Mouse (Mus musculus): ENCODE data around the gene Txlng.

Gene Txlng

DNA sequence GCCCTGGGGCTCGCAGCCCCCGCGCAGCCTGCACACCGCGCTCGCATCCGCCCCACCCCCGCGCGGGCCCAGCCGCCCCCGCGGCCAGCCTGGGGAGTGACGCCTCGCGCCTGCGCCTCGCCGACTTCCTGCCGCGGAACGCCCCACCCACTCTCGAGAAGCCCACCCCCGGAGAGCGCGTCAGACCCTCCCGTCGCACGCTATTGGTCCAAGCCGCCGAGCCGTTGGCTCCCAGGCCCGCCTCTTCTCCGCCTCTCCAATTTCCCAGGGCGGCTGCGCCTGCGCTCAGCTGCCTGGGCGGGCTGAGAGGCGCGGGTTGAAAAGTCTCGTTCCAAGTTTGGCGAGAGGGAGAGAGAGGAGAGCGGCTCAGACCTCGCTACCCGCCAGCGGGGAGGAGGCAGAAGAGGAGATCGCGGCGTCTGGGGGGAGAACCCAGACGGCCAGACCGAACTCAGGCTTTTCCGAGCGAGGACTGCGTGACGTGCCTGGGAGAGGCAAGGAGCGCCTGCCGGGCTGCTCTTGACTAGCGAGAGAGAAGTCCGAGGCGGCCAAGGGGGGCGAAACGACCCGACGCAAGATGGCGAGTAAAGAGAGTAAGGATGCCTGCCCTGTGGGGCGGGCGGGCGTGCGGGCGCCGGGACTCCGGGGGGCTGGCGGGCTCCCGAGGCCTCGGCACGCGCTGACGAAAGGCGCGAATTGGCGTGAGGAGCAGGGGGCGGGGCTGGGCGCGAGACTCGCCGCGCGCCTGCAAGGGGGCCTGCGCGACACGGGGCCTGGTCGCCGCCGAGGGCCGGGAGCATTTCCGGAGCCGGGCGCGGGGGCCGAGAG, 68.9 kb downstream of the Txlng start, which contains the start of gene Rbbp7:
Gene Rbbp7 (plus strand): TSS at position 288 of the 828 bp plus-strand sequence.
- DNase-seq (ENCODE audit: low read depth, low spot score) = peak; percentile 89

DNA sequence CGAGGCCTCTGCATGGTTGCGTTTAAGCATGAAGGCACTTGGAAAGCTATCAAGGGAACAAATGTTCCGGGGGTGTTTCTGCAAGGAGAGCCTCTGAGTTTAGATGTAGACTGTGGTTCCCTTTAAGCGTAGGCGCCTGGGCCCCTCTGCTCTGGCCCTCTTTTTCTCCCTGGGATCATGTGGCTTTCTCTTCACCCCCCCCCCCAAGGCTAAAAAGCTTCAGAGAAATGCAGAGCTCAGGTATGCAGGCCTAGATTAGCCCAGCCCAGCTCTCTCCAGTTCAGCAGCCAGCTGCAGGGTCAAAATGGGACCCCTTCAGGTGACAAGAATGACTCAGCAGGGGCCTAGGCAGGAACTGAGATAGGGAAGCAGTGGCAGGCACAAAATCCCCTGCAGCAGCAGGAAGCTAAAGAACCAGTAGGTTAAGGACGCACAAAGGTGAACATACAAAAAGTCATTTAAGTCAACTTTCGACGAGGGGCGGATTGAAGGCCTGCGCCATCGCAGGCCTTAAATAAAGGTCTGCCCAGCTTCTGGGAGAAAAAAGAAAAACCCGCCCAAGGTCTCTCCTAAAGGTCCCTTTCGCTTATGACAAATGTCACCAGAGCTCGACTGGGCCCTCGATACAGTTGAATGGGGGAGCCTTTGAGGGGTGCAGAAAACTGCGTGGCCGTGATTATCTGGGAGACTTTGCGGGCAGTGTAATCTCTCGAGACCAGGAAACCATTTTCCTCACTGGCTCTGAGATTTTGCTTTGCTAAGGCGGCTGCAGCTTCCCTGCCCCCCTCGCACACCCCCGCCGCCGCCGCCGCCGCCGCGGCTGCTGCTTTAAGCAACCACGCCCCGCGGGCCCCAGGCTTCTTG, 69.8 kb downstream of the Txlng start:
- DNase-seq (ENCODE audit: low read depth, low spot score) = peak; percentile 81

DNA sequence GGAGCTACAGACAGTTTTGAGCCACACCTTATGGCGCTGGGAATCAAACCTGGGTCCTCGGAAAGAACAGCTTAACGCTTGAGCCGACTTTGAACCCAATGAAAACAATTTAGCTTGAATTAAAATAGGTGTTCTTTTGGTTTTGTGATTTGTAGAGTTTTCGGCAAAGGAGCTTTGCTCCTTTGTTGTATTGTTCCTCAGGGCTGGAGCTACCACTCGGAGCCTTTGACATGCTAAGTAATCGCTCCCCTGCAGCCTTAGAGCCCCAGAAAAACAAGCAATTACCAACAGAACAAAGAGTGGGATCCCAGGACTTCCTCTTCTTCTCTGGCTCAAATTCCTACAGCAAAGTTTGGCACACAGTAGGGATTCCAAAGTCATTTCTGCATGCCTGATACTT, 73.2 kb downstream of the Txlng start:
- DNase-seq (ENCODE audit: low read depth, low spot score) = peak; percentile 92

DNA sequence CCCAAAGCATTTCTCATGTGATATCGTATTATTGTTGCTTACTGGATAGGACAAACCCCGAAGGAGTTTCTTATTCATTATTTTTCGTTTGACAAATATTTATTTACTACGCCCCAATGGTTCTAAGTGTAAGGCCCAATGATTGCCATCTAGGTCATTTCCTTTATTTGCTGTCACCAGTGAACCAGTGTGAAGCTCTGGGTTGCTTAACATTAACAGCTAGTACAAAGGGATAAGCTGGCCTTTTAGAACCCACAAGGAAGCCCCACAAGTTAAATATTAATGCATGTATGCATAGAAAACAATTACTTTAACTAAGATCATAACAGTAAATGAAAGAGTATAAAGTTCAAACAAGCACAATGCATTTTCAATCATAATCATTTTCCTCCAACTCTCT, 74.9 kb downstream of the Txlng start:
- no peak for DNase-seq (ENCODE audit: low read depth, low spot score)

DNA sequence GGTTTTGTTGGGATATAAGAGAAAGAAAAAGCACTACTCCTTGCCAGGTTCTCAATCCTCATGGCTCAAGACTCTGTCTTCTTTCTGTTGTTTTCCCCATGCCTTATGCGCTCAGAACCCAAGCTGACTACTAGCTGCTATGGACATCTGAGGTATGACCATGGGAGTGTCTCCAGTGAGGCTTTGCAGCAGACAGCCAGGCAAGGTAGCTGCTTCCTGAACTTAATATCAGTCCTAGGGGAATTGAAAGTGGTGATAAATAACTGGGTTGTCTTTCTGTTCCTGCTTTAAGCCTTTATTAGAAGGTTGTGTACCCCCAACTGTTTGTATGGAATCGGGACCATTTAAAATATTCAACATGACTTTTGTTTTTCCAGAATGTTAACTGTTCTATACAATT, 76.8 kb downstream of the Txlng start:
- DNase-seq (ENCODE audit: low read depth, low spot score) = no peak

DNA sequence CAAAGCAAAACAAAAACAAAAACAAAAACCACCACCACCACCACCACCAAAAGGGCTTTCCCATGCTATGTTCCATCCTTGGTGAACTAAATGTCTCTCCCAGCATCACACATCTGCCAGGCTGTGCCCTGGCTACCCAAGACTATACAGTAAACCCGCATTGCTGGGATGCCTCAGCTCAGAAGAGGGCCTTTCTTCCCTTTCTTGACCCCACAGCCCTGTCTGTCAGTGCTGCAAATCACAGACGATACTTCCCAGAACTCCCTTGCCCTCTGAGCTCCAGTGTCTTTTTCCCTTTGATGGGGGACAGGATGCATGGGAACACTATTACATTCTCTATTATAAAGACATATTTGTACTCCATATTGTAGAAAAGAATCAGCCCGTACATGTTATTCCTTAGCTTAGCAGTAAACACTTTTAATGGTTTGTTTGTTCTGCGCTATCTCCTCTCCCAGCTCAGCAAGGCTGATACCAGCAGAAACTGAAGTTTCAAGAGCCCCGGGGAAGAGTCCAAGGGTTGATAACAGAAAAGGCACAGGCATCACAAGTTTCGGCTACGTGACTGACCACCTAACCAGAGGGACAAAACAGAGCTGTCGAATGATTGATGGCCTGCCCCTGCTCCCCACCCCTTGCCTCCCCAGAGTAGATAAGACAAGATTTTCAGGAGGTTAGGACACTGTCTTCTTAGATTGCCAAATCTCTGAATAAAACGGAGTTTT, 80.4 kb downstream of the Txlng start:
- DNase-seq (ENCODE audit: low read depth, low spot score) = no peak

DNA sequence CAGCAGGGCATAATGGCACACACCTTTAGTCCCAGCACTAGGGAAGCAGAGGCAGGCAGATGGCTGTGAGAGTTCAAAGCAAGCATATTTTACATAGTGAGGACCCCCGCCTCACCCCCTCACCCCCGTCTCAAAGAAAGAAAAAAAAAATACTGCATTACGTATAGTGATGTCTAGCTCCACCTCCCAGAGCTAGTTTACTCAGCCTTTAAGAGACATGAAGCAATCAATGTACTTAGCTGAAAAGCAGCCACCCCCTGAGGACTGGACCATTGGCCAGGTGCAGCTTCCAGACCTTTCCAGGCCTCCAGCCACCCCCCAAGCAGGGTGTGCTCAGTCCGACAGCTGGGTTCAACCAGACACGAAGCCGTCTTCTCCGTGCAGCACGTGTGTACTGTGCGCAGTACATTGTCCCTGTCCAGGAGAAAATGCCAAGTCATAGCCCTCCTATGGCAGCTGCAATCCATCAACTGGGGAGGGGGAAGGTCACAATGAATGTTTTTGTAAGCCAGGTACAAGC, 93.1 kb downstream of the Txlng start:
- DNase-seq (ENCODE audit: low read depth, low spot score) = peak; percentile 50

DNA sequence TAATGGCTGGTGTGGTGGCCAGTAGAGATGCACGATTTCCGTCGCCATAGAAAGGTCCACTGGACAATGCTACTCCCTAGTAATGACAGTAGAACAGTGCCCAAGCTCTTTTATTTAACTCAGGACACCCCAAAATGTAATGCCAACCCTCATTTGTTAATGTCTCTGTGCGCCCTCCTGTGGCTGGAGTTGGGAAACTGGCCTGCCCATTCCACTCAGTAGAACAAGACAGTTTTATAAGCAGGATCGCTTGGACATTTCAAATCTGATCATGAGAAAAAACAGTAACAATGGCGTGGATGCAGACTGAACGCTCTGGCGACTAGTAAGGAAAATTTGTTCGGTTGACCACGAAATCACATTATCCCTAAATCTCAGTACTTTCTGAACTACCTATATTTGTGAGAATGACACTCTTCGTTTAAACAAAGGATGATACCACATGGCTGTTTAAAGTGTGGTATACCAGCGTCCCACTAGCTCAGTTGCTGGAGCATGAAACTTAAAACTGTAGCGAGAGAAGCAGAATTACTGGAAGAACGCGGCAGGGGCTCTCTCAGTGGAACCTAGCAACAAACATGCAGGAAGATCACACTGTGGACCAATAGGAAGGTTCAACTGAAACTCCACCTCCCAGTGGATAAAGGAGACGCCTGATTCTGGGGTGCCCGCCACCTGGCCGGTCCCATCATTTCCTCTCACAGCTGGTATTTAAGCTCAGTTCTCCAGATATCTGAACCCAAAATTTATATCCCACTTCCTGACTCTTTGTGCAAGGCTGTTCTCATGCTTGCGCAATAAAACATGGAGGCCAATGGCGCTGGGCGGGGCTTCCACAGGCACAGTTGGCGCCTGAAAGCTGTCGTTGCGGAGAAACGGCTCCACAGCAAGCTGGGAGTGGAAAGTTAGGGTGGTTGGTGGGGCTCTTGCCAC, 94.0 kb downstream of the Txlng start:
- peak; percentile 73 for DNase-seq (ENCODE audit: low read depth, low spot score)

DNA sequence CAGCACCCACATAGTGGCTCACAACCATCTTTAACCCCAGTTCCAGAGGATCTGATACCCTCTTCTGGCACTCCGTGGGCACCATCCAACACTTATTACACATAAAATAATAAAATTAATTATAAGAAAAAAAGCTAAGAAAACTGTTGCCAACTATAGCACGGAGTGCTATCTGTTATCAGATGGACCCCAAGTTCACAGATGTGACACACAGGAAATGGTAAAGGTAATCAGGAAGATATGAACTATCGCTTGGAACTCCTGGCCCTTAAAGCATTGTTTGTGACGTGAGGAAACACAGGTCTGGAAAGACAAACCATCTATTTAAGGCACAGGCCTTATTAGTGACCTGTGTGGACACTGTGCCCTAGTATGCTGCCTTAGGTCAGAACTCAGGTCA, 99.2 kb downstream of the Txlng start:
- DNase-seq (ENCODE audit: low read depth, low spot score) = no peak
